Mouse (Mus musculus): ENCODE data around the gene Itgam.
"Not testable (repeated sequence)": the region's sequence is repeated elsewhere in the genome, so short reads cannot be mapped to it uniquely, and the experiment has no call there.

Gene Itgam

GRCm38 (mm10) chr7:128132148-128132547 is 69.7 kb downstream of the Itgam start:
- no peak for DNase-seq (ENCODE audit: low spot score in 2 of 2)

GRCm38 (mm10) chr7:128133596-128133995 is 71.2 kb downstream of the Itgam start:
- no peak for DNase-seq (ENCODE audit: low spot score in 2 of 2)

GRCm38 (mm10) chr7:128136927-128137326 is 74.5 kb downstream of the Itgam start:
- DNase-seq (ENCODE audit: low spot score in 2 of 2): no peak

GRCm38 (mm10) chr7:128139611-128140010 is 77.2 kb downstream of the Itgam start:
- DNase-seq (ENCODE audit: low spot score in 2 of 2): no peak

GRCm38 (mm10) chr7:128150970-128151369 is 88.5 kb downstream of the Itgam start:
- DNase-seq (ENCODE audit: low spot score in 2 of 2): no peak

GRCm38 (mm10) chr7:128154076-128154475 is 91.6 kb downstream of the Itgam start, which contains the start of gene Itgad:
Gene Itgad, plus strand, starts transcription at chr7:128154376.
- no peak for DNase-seq (ENCODE audit: low spot score in 2 of 2)

- DNase-seq (ENCODE audit: low spot score in 2 of 2): no peak
Measured at GRCm38 (mm10) chr7:128154924-128155323, 92.5 kb downstream of the Itgam start.

GRCm38 (mm10) chr7:128158688-128159354 is 96.4 kb downstream of the Itgam start:
- DNase-seq (ENCODE audit: low spot score in 2 of 2): not testable (repeated sequence)

- DNase-seq (ENCODE audit: low spot score in 2 of 2): no peak
Measured at GRCm38 (mm10) chr7:128164001-128164400, 101.6 kb downstream of the Itgam start.

GRCm38 (mm10) chr7:128166391-128166790 is 104.0 kb downstream of the Itgam start:
- no peak for DNase-seq (ENCODE audit: low spot score in 2 of 2)

Measured in right cerebral cortex, postnatal 36 days (tissue).